Mouse (Mus musculus) olfactory bulb, adult 2 months (tissue): ENCODE measurements around the gene Nr1i3.

Experiments used
- CTCF ChIP-seq: fragments of 200-500 bp; IDR thresholded peaks from 2 replicates; pipeline ENCODE4 v1.5.1; 2012; ENCODE audit warnings: low read depth, mild to moderate bottlenecking, low read length, moderate library complexity; ENCODE audit not compliant: insufficient read depth
- POLR2A ChIP-seq: fragments of 200-500 bp; IDR thresholded peaks from 2 replicates; pipeline ENCODE4 v1.6.1; 2012; ENCODE audit warnings: mild to moderate bottlenecking, low read depth, low read length, moderate library complexity; ENCODE audit not compliant: insufficient read depth

DNA sequence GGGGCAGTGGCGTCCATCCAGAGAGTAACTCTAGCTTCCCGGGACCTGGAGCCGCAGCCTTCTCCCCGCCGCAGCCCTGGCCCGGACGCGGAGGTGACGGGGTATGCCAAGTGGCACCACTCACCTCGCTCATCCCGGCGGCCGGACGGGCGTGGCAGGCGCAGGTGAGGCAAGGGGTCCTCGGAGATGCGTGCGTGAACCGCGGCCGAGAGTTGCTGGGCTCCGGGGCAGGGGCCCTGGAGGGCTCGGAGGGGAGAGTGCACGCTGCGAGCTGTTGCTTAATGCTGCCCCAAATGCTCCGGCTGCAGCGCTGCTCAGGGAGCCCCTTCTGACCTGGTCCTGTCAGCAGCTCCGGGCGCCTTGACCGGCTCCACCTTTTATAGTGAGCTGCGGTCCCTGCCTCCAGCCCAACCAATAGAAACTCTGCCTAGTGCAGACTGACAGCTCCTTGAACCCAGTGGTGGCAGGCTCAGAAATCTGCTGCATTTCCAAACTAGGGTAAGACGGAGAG lies 17.8 kb upstream of the Nr1i3 start, which contains the start of gene Pcp4l1:
- TF ChIP-seq CTCF = no peak
- peak; percentile 94 for TF ChIP-seq POLR2A
